Mouse (Mus musculus): ENCODE results near the gene Ifitm6.

DNA sequence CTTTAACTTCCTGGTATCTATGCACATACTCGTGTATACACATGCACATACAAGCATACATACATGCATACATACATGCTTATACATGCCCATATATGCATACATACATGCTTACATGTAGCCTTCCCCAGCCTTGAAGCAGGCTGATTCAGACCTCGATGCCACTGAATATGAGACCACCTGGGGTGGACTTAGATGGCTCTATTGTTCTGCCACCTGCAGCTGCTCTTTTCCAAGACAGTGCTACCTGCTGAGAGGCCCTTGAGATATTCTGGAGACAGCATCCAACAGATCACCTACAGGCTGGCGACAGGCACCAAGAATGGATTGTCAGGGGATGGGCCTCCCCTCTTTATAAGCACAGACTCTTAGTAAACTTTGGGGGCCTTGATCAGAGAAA lies 12.7 kb upstream of the Ifitm6 start:
- TF ChIP-seq CTCF (IDR thresholded peaks at IDR 0.05; ENCODE audit: borderline replicate concordance, control insufficient read depth, extremely low read depth, insufficient read depth, low read length, poor library complexity) (no peak), POLR2A (IDR thresholded peaks at IDR 0.05; ENCODE audit: control insufficient read depth, extremely low read depth, insufficient read depth, low read length, poor library complexity) (no peak)
